Mouse (Mus musculus) midbrain, postnatal 0 days (tissue): ENCODE measurements at regions not wholly inside any gene's neighbourhood (a gene's known extent, or its start where the extent isn't known, plus 50 kb on each side); places are given as distances from the start of the nearest gene placed in this dataset.
A peak's percentile ranks its signal among the peaks of the same experiment; 100 is the strongest.
"Not testable (repeated sequence)": the region's sequence is repeated elsewhere in the genome, so short reads cannot be mapped to it uniquely, and the experiment has no call there.

Source experiments
- ATAC-seq: fragments of 200-750 bp; cut with Nextera tagmentation; 2 replicates; pipeline ENCODE4 v1.8.0; 2017; ENCODE audit warnings: moderate number of reproducible peaks, mild to moderate bottlenecking, moderate TSS enrichment, moderate library complexity; ENCODE audit not compliant: low FRiP score
- DNase-seq: peaks from one replicate; pipeline ENCODE4 v3.0.0-alpha.2; 2015; ENCODE audit warnings: low spot score
- H3K27ac ChIP-seq: fragments of 300-500 bp; sonication (generic); 2 replicates; pipeline ENCODE4 v1.5.1; 2014; ENCODE audit warnings: low read depth, mild to moderate bottlenecking, low read length, mixed read lengths
- H3K27me3 ChIP-seq: fragments of 300-500 bp; sonication (generic); 2 replicates; pipeline ENCODE4 v1.6.1; 2014; ENCODE audit warnings: low read length, control low read depth, mixed read lengths; ENCODE audit not compliant: insufficient read depth
- H3K36me3 ChIP-seq: fragments of 300-500 bp; sonication (generic); 2 replicates; pipeline ENCODE4 v1.6.1; 2014; ENCODE audit warnings: low read length, control low read depth, mixed read lengths; ENCODE audit not compliant: insufficient read depth
- H3K4me1 ChIP-seq: fragments of 300-500 bp; sonication (generic); 2 replicates; pipeline ENCODE4 v1.6.1; 2014; ENCODE audit warnings: mild to moderate bottlenecking, control low read depth, antibody characterized with exemption, low read length, mixed read lengths; ENCODE audit not compliant: insufficient read depth
- H3K4me2 ChIP-seq: fragments of 300-500 bp; sonication (generic); 2 replicates; pipeline ENCODE4 v1.6.1; 2014; ENCODE audit warnings: low read depth, mild to moderate bottlenecking, low read length, mixed read lengths; ENCODE audit not compliant: poor library complexity, severe bottlenecking
- H3K4me3 ChIP-seq: fragments of 300-500 bp; sonication (generic); 2 replicates; pipeline ENCODE4 v1.5.1; 2014; ENCODE audit warnings: low read depth, mild to moderate bottlenecking, low read length, moderate library complexity
- H3K9ac ChIP-seq: fragments of 300-500 bp; sonication (generic); replicated peaks from 2 replicates; pipeline ENCODE4 v1.6.1; 2014; ENCODE audit warnings: mild to moderate bottlenecking, low read length, moderate library complexity, mixed read lengths; ENCODE audit not compliant: poor library complexity, severe bottlenecking
- H3K9me3 ChIP-seq: fragments of 300-500 bp; sonication (generic); 2 replicates; pipeline ENCODE4 v1.6.1; 2016; ENCODE audit warnings: low read length, control low read depth
- CTCF ChIP-seq: IDR thresholded peaks from 2 replicates; pipeline ENCODE4 v1.5.1; 2016; ENCODE audit warnings: antibody characterized with exemption, mild to moderate bottlenecking
- WGBS: fragments of 180-500 bp; shearing (Covaris S2); extraction: QIAGEN DNeasy Blood & Tissue Kit; methylation state at CpG from one replicate; pipeline ENCODE4 v1.1.7; 2014; 5-methylcytosine and 5-hydroxymethylcytosine counted together

DNA sequence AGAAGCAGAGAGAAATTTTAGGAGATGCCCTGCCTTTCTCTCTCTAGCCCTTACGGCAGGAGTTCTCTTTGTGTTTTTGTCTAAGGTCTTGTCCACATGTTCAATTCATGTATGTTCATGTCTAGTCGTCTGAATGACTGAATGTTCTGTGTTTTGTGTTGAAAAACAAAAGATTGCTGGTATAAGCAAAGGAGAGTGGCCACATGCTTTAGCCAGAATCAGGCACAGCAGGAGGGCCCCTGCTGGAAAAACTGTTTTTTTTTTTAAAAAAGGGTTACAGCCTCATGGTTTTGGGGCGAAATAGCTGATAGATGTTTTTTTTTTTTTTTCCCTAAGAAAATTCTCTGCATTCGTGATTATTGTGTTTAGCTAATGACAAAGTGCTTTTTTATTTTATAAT, 182.4 kb upstream of the Phyhipl start:
- DNase-seq (no peak), ATAC-seq (no peak)
- no peak overlapping the region for H3K27ac ChIP-seq
- no peak overlapping the region for H3K9ac ChIP-seq
- no peaks in the 10 kb centered on the region for H3K36me3 ChIP-seq
- no peaks in the 10 kb centered on the region for H3K4me1 ChIP-seq
- H3K4me3 ChIP-seq, result no peak overlapping the region
- WGBS, result 84% methylated on average over 4 of the region's 4 CpGs
- no peak for TF ChIP-seq CTCF
- H3K9me3 ChIP-seq, result no peaks in the 10 kb centered on the region
- no peaks in the 10 kb centered on the region for H3K27me3 ChIP-seq
- no peak overlapping the region for H3K4me2 ChIP-seq

DNA sequence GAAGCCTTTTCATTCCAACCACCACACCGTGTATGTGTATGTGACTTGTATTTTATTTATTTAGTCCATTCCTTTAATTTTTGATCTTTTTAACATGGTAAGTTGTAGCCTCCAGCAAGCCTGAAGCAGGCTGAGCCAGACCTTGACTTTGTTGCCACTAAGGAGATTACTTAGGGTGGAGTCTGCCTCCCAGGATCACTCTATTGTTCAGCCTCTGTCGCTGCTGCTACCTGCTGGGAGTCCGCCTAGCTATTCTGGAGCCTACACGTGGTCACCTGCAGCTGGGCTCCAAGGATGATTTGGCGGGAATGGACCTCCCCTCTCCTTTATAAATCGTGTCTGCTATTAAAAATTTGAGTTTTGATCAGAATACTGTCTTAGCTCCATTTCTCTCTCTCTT, 181.6 kb upstream of the Phyhipl start:
- H3K4me1 ChIP-seq, result no peaks in the 10 kb centered on the region
- 77% methylated on average over 6 of the region's 6 CpGs for WGBS
- H3K4me2 ChIP-seq, result no peak overlapping the region
- H3K36me3 ChIP-seq, result no peaks in the 10 kb centered on the region
- DNase-seq (no peak), ATAC-seq (no peak)
- no peaks in the 10 kb centered on the region for H3K9me3 ChIP-seq
- no peak overlapping the region for H3K9ac ChIP-seq
- TF ChIP-seq CTCF, result no peak
- H3K27ac ChIP-seq, result no peak overlapping the region
- no peaks in the 10 kb centered on the region for H3K27me3 ChIP-seq
- no peak overlapping the region for H3K4me3 ChIP-seq

DNA sequence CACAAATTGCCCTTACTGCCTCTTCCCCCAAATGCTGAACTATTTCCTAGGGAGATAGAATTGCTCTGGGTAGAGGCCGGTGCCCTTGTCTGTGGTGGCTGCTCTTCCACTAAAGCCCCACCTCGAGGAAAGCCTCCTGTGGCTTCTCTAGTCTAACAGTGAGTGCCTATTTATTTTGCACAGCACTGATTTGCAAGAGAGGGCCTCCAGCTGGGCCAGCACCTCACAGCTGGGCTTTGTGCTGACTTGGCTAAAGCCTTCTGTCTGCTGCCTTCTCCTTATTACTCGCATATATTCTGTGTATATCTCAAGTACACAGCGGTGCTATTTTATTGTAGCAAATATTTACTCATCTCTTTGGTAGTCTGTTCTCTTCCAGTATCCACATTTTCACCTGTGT, 176.9 kb upstream of the Phyhipl start:
- 43% methylated on average over 4 of the region's 4 CpGs for WGBS

DNA sequence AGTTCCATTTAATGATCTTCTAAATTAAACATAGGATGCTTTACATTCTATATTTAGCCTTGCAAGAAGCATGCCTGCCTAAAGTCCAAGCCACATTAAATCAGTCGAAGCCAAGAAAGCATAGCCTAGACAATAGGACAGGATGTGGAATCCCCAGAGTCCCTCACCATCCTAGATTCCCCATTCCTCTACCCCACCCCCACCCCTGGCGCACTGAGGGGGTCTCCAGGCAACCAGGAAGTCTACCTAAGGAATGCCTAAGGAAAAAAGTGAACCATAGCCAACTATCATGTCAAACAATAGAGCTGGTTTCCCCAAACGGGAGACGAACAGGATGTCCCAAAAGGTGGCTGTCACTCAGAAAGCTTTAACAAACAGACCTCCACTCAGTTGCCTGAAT, 172.5 kb upstream of the Phyhipl start:
- 7% methylated on average over 4 of the region's 4 CpGs for WGBS
- Histone ChIP-seq H3K9me3 (no peaks in the 10 kb centered on the region), H3K4me3 (no peak overlapping the region), H3K27me3 (no peaks in the 10 kb centered on the region), H3K36me3 (no peaks in the 10 kb centered on the region), H3K4me2 (no peak overlapping the region), H3K4me1 (no peaks in the 10 kb centered on the region), H3K27ac (no peak overlapping the region), H3K9ac (no peak overlapping the region)
- TF ChIP-seq CTCF, result no peak
- ATAC-seq (no peak), DNase-seq (peak; percentile 57)

More for the DNA sequence above, 176.9 kb upstream of the Phyhipl start:
- no peak overlapping the region for H3K4me3 ChIP-seq
- H3K9ac ChIP-seq, result no peak overlapping the region
- no peaks in the 10 kb centered on the region for H3K27me3 ChIP-seq
- no peak overlapping the region for H3K4me2 ChIP-seq
- no peaks in the 10 kb centered on the region for H3K36me3 ChIP-seq
- DNase-seq (no peak), ATAC-seq (no peak)
- no peaks in the 10 kb centered on the region for H3K9me3 ChIP-seq
- no peak for TF ChIP-seq CTCF
- no peaks in the 10 kb centered on the region for H3K4me1 ChIP-seq
- H3K27ac ChIP-seq, result no peak overlapping the region

DNA sequence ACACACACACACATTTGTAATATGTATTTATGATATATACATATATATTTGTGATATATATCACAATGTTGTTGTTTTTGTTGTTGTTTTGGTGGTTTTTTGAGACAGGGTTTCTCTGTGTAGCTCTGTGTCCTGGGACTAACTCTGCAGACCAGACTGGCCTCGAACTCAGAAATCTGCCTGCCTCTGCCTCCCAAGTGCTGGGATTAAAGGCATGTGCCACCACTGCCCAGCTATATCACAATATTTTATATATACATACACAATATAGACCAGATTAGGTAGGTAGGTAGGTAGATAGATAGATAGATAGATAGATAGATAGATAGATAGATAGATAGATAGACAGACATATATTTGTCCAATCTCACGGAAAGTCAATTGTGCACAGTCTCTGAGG, 171.8 kb upstream of the Phyhipl start:
- not testable (repeated sequence) for H3K9me3 ChIP-seq, DNase-seq, H3K27ac ChIP-seq, ATAC-seq, H3K4me1 ChIP-seq, H3K27me3 ChIP-seq, H3K9ac ChIP-seq, H3K36me3 ChIP-seq, H3K4me2 ChIP-seq, H3K4me3 ChIP-seq
- WGBS, result 90% methylated on average over 2 of the region's 2 CpGs

DNA sequence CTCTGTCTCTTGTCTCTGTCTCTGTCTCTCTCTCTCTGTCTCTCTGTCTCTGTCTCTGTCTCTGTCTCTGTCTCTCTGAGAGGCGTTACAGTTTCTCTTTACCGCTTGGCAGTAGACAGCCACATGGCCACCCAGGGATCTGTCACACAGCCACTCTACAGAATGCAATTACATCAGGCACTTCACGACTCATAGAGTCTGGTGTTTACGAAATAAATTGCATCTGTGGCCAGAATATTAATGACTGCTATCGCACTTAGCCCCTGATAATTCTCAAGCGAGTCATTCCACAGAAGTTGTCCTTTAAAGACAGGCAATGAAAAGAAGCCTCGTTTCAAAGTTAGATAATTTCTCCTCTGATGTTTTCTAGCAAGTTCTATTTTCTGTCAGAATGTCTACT, 170.9 kb upstream of the Phyhipl start:
- H3K4me1 ChIP-seq, result no peaks in the 10 kb centered on the region
- 52% methylated on average over 7 of the region's 7 CpGs for WGBS
- H3K9ac ChIP-seq, result no peak overlapping the region
- no peak for TF ChIP-seq CTCF
- no peak overlapping the region for H3K27ac ChIP-seq
- no peaks in the 10 kb centered on the region for H3K36me3 ChIP-seq
- H3K4me2 ChIP-seq, result no peak overlapping the region
- H3K9me3 ChIP-seq, result no peaks in the 10 kb centered on the region
- no peak for ATAC-seq
- H3K27me3 ChIP-seq, result no peaks in the 10 kb centered on the region
- no peak overlapping the region for H3K4me3 ChIP-seq
- DNase-seq, result peak; percentile 54

DNA sequence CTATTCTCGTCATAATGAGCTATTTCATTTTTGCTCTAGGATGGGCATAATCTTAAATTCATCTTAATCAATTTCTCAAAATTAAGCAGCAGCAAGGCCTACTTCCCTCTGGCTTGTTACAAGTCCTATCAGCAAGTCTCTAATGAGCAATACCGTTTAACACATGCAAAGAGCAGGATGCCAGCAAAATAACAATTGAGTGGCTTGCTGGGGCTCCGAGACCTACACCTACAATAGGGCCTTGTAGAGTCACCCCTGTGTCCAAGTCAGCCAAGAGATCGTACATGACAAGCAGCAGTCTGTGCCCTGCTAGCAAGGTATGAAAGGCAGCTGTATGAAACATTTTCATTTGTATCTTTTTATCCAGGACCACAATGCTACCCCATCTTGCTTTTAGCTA, 169.7 kb upstream of the Phyhipl start:
- Histone ChIP-seq H3K27me3 (no peaks in the 10 kb centered on the region), H3K4me2 (no peak overlapping the region), H3K9me3 (no peaks in the 10 kb centered on the region), H3K27ac (no peak overlapping the region), H3K4me3 (no peak overlapping the region), H3K4me1 (no peaks in the 10 kb centered on the region), H3K36me3 (no peaks in the 10 kb centered on the region), H3K9ac (no peak overlapping the region)
- no peak for ATAC-seq
- TF ChIP-seq CTCF, result no peak
- 62% methylated on average over 4 of the region's 4 CpGs for WGBS
- DNase-seq, result no peak
